In the genomic region with DNA sequence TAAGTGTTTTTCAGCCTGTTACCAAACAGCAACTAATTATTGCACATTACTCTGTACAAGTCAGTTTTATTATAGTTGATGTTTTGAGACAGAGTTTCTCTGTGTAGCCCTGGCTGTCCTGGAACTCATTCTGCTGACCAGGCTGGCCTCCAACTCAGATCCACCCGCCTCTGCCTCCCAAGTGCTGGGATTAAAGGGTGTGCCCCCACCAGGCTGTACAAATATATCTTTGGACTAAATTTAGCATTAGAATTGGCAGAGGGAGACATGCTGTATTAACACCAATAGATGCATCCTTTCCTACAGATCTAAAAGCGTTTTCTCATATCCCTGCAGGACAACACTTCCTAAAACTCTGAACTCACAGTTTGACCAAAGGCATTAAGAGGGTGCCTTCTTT, we compare ENCODE assay signal across 5 mouse cellular contexts.
"Had no signal": no experiment of that assay in that cellular context is flagged by ENCODE, and none has a peak within 500 bp of the region (broad histone marks: within the 10 kb centered on the region; RNA-seq: fewer than 3 reads in every experiment).

No protein-coding gene starts in this region.

- H3K4me3 ChIP-seq: neural tube, embryonic 12.5 days; neural tube, embryonic 13.5 days; neural tube, embryonic 15.5 days; stomach, embryonic 15.5 days had no signal

- H3K27ac ChIP-seq: neural tube, embryonic 12.5 days; neural tube, embryonic 13.5 days; neural tube, embryonic 15.5 days; stomach, embryonic 15.5 days; stomach, postnatal 0 days had no signal
